Mouse (Mus musculus): ENCODE measurements around the gene Pdzk1. TPM values are rescaled to one million over a fixed set of nuclear protein-coding genes. Genes with fewer than 3 reads are reported as not detected.

Pdzk1 gene
- polyA plus RNA-seq, 1 experiment from 2014 or later = not detected

GRCm38 (mm10) chr3:96814342-96814741, 14.7 kb upstream of the Pdzk1 start:
- ATAC-seq (ENCODE audit: low FRiP score, low read depth) = no peak
- Histone ChIP-seq H3K27ac (no peak overlapping the region), H3K27me3 (peaks cover 36% of the 10 kb centered on the region)

GRCm38 (mm10) chr3:96820116-96820915, 8.8 kb upstream of the Pdzk1 start:
- Histone ChIP-seq H3K27me3 (peaks cover 13% of the 10 kb centered on the region; the same call in 1 of the 2 replicates), H3K9me3 (no peaks in the 10 kb centered on the region), H3K4me3 (no peak overlapping the region), H3K27ac (no peak overlapping the region), H3K36me3 (no peaks in the 10 kb centered on the region), H3K4me2 (replicated peaks) (no peak overlapping the region), H3K4me1 (peaks cover 7% of the 10 kb centered on the region), H3K9ac (no peak overlapping the region)
- 73% methylated on average over 6 of the region's 6 CpGs for WGBS
- no peak for ATAC-seq (ENCODE audit: low FRiP score, low read depth)

More at GRCm38 (mm10) chr3:96814342-96814741, 14.7 kb upstream of the Pdzk1 start:
- no peaks in the 10 kb centered on the region for H3K9me3 ChIP-seq
- H3K9ac ChIP-seq = no peak overlapping the region
- H3K4me3 ChIP-seq = no peak overlapping the region
- no peaks in the 10 kb centered on the region for H3K36me3 ChIP-seq
- H3K4me1 ChIP-seq = peaks cover 29% of the 10 kb centered on the region
- WGBS = 28% methylated on average over 6 of the region's 6 CpGs
- H3K4me2 ChIP-seq (replicated peaks) = no peak overlapping the region

GRCm38 (mm10) chr3:96821581-96821980, 7.5 kb upstream of the Pdzk1 start:
- Histone ChIP-seq H3K27ac (no peak overlapping the region), H3K4me1 (peaks cover 7% of the 10 kb centered on the region), H3K4me2 (replicated peaks) (no peak overlapping the region), H3K4me3 (no peak overlapping the region), H3K9ac (no peak overlapping the region), H3K36me3 (no peaks in the 10 kb centered on the region), H3K9me3 (no peaks in the 10 kb centered on the region), H3K27me3 (peaks cover 8% of the 10 kb centered on the region; the same call in 1 of the 2 replicates)
- WGBS = 85% methylated on average over 4 of the region's 4 CpGs
- ATAC-seq (ENCODE audit: low FRiP score, low read depth) = no peak

- ATAC-seq (ENCODE audit: low FRiP score, low read depth) = no peak
- H3K4me1 ChIP-seq = peaks cover 7% of the 10 kb centered on the region
- no peak overlapping the region for H3K27ac ChIP-seq
- H3K36me3 ChIP-seq = no peaks in the 10 kb centered on the region
- WGBS = 29% methylated on average over 3 of the region's 3 CpGs
- H3K9me3 ChIP-seq = no peaks in the 10 kb centered on the region
- H3K4me2 ChIP-seq (replicated peaks) = no peak overlapping the region
- H3K9ac ChIP-seq = no peak overlapping the region
- H3K4me3 ChIP-seq = no peak overlapping the region
- H3K27me3 ChIP-seq = 0 out of 2 replicates have a peak, but pooled peaks cover 5% of the 10 kb centered on the region
Observed at GRCm38 (mm10) chr3:96823701-96824100, 5.4 kb upstream of the Pdzk1 start.

GRCm38 (mm10) chr3:96824614-96825013, 4.5 kb upstream of the Pdzk1 start:
- ATAC-seq (ENCODE audit: low FRiP score, low read depth) = no peak
- 71% methylated on average over 12 of the region's 12 CpGs for WGBS
- no peaks in the 10 kb centered on the region for H3K36me3 ChIP-seq
- H3K9me3 ChIP-seq = no peaks in the 10 kb centered on the region
- no peak overlapping the region for H3K27ac ChIP-seq
- no peak overlapping the region for H3K4me2 ChIP-seq (replicated peaks)
- no peak overlapping the region for H3K4me3 ChIP-seq
- 0 out of 2 replicates have a peak, but pooled peaks cover 5% of the 10 kb centered on the region for H3K27me3 ChIP-seq
- H3K9ac ChIP-seq = no peak overlapping the region
- peaks cover 7% of the 10 kb centered on the region for H3K4me1 ChIP-seq

- no peaks in the 10 kb centered on the region for H3K9me3 ChIP-seq
- H3K4me3 ChIP-seq = no peak overlapping the region
- no peaks in the 10 kb centered on the region for H3K36me3 ChIP-seq
- WGBS = 41% methylated on average over 11 of the region's 11 CpGs
- no peak overlapping the region for H3K27ac ChIP-seq
- H3K9ac ChIP-seq = no peak overlapping the region
- no peak for ATAC-seq (ENCODE audit: low FRiP score, low read depth)
- H3K4me2 ChIP-seq (replicated peaks) = no peak overlapping the region
- H3K27me3 ChIP-seq = 0 out of 2 replicates have a peak, but pooled peaks cover 5% of the 10 kb centered on the region
- H3K4me1 ChIP-seq = peaks cover 7% of the 10 kb centered on the region
Observed at GRCm38 (mm10) chr3:96825261-96825660, 3.8 kb upstream of the Pdzk1 start.

GRCm38 (mm10) chr3:96828308-96828864, 698 bp upstream of the Pdzk1 start:
- Histone ChIP-seq H3K4me1 (peaks cover 7% of the 10 kb centered on the region), H3K4me3 (no peak overlapping the region), H3K36me3 (no peaks in the 10 kb centered on the region), H3K4me2 (replicated peaks) (no peak overlapping the region), H3K27me3 (no peaks in the 10 kb centered on the region), H3K27ac (no peak overlapping the region), H3K9ac (no peak overlapping the region), H3K9me3 (no peaks in the 10 kb centered on the region)
- no peak for ATAC-seq (ENCODE audit: low FRiP score, low read depth)
- 32% methylated on average over 15 of the region's 15 CpGs for WGBS

GRCm38 (mm10) chr3:96829856-96830255, 772 bp downstream of the Pdzk1 start:
- Histone ChIP-seq H3K4me3 (no peak overlapping the region), H3K9ac (no peak overlapping the region), H3K27ac (no peak overlapping the region), H3K36me3 (no peaks in the 10 kb centered on the region), H3K9me3 (no peaks in the 10 kb centered on the region), H3K4me2 (replicated peaks) (no peak overlapping the region), H3K4me1 (no peaks in the 10 kb centered on the region), H3K27me3 (no peaks in the 10 kb centered on the region)
- no peak for ATAC-seq (ENCODE audit: low FRiP score, low read depth)
- WGBS = 75% methylated on average over 10 of the region's 10 CpGs

- Histone ChIP-seq H3K9me3 (no peaks in the 10 kb centered on the region), H3K4me2 (replicated peaks) (no peak overlapping the region), H3K27ac (no peak overlapping the region), H3K4me1 (no peaks in the 10 kb centered on the region), H3K27me3 (no peaks in the 10 kb centered on the region), H3K4me3 (no peak overlapping the region), H3K9ac (no peak overlapping the region), H3K36me3 (no peaks in the 10 kb centered on the region)
- ATAC-seq (ENCODE audit: low FRiP score, low read depth) = no peak
- 42% methylated on average over 5 of the region's 5 CpGs for WGBS
Observed at GRCm38 (mm10) chr3:96832930-96833329, 3.8 kb downstream of the Pdzk1 start.

GRCm38 (mm10) chr3:96834587-96835348, 5.7 kb downstream of the Pdzk1 start:
- Histone ChIP-seq H3K9me3 (no peaks in the 10 kb centered on the region), H3K27me3 (no peaks in the 10 kb centered on the region), H3K4me3 (no peak overlapping the region), H3K27ac (no peak overlapping the region), H3K4me2 (replicated peaks) (no peak overlapping the region), H3K9ac (no peak overlapping the region), H3K4me1 (no peaks in the 10 kb centered on the region), H3K36me3 (no peaks in the 10 kb centered on the region)
- ATAC-seq (ENCODE audit: low FRiP score, low read depth) = no peak
- WGBS = 63% methylated on average over 7 of the region's 7 CpGs

- Histone ChIP-seq H3K27ac (no peak overlapping the region), H3K4me3 (no peak overlapping the region), H3K36me3 (no peaks in the 10 kb centered on the region), H3K9me3 (no peaks in the 10 kb centered on the region), H3K27me3 (no peaks in the 10 kb centered on the region), H3K9ac (no peak overlapping the region), H3K4me1 (no peaks in the 10 kb centered on the region), H3K4me2 (replicated peaks) (no peak overlapping the region)
- no peak for ATAC-seq (ENCODE audit: low FRiP score, low read depth)
- 84% methylated on average over 2 of the region's 2 CpGs for WGBS
Observed at GRCm38 (mm10) chr3:96836414-96836813, 7.3 kb downstream of the Pdzk1 start.

- H3K9ac ChIP-seq = no peak overlapping the region
- WGBS = 74% methylated on average over 7 of the region's 7 CpGs
- H3K27me3 ChIP-seq = no peaks in the 10 kb centered on the region
- H3K36me3 ChIP-seq = no peaks in the 10 kb centered on the region
- H3K4me2 ChIP-seq (replicated peaks) = no peak overlapping the region
- no peaks in the 10 kb centered on the region for H3K9me3 ChIP-seq
- ATAC-seq (ENCODE audit: low FRiP score, low read depth) = no peak
- no peaks in the 10 kb centered on the region for H3K4me1 ChIP-seq
- no peak overlapping the region for H3K4me3 ChIP-seq
- H3K27ac ChIP-seq = no peak overlapping the region
Observed at GRCm38 (mm10) chr3:96838996-96839645, 10.0 kb downstream of the Pdzk1 start.

Measured in limb, embryonic 13.5 days (tissue).